In the genomic region with DNA sequence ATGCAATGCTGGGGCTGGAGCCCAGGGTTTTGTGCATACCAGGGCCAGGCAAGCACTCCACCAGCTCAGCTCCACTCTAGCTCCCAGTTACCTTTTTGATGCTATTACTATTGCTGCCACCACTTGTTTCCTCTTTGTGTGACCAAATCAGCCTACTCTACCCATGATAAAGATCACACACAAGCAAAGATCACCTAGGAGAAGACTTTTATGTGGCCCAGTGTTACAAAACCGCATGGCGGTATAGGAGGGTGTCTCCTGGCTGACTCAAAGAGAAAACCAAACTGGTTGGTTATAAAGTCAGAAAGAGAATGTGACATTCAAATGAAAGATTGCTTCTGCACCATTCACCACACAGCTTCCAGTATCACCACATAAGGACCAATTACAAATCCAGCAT, we compare ENCODE assay signal across 26 mouse cellular contexts. TPM values are rescaled to one million over a fixed set of nuclear protein-coding genes. Genes with fewer than 3 reads are reported as not detected.
DNase-seq lines count a peak whose midpoint lies in the region; ATAC-seq lines count a peak whose summit lies in the region.
"Had no signal": no experiment of that assay in that cellular context is flagged by ENCODE, and none has a peak within 500 bp of the region (broad histone marks: within the 10 kb centered on the region; RNA-seq: fewer than 3 reads in every experiment).

No protein-coding gene starts in this region.

- H3K4me1 ChIP-seq in forebrain, embryonic 12.5 days, result no peaks in the 10 kb centered on the region
- no peaks in the 10 kb centered on the region for H3K4me1 ChIP-seq in kidney, embryonic 15.5 days
- H3K4me1 ChIP-seq: embryonic facial prominence, embryonic 13.5 days; forebrain, embryonic 10.5 days; hindbrain, embryonic 10.5 days; hindbrain, embryonic 15.5 days had no signal

- H3K9ac ChIP-seq in forebrain, embryonic 12.5 days, result no peak overlapping the region
- no peak overlapping the region for H3K9ac ChIP-seq in kidney, embryonic 15.5 days
- H3K9ac ChIP-seq: embryonic facial prominence, embryonic 13.5 days; forebrain, postnatal 0 days; hindbrain, embryonic 15.5 days; liver, embryonic 14.5 days had no signal

- peak; percentile 36 for DNase-seq in thymus, postnatal 0 days (ENCODE audit: low spot score)
- no peak for DNase-seq in thymus, postnatal 10 days (ENCODE audit: low spot score in 2 of 2)
- DNase-seq in natural killer cell, adult 2 months (ENCODE audit: low spot score in 2 of 2), result peak; percentile 44 to 58
- no peak for DNase-seq in kidney, adult 18-20 months
- DNase-seq in left cerebral cortex, adult 11 months (ENCODE audit: low spot score), result no peak
- DNase-seq: cerebellum, adult 11-12 months; forebrain, postnatal 0 days; gastrocnemius, postnatal 10 days; heart, postnatal 14 days; kidney, postnatal 36 days; liver; lung, adult 2 months; lung, postnatal 10 days; midbrain, embryonic 14.5 days; right cerebral cortex, adult 18-20 months had no signal

- no peaks in the 10 kb centered on the region for H3K36me3 ChIP-seq in forebrain, embryonic 12.5 days (replicated peaks)
- no peaks in the 10 kb centered on the region for H3K36me3 ChIP-seq in kidney, embryonic 15.5 days
- H3K36me3 ChIP-seq: embryonic facial prominence, embryonic 13.5 days; forebrain, embryonic 10.5 days; hindbrain, embryonic 10.5 days; hindbrain, embryonic 15.5 days had no signal

- WGBS in forebrain, embryonic 12.5 days, result 92% methylated on average over 2 of the region's 2 CpGs
- 94% methylated on average over 2 of the region's 2 CpGs for WGBS in kidney, embryonic 15.5 days

- ATAC-seq in activated CD4-positive, CD25-positive, alpha-beta regulatory T cell, adult 4 months, result peak; percentile 97
- ATAC-seq in forebrain, embryonic 12.5 days (ENCODE audit: low FRiP score), result no peak
- no peak for ATAC-seq in kidney, embryonic 15.5 days (replicated peaks; ENCODE audit: low FRiP score)
- ATAC-seq: forebrain, postnatal 0 days; intestine, embryonic 16.5 days; Patski had no signal

- H3K9me3 ChIP-seq in forebrain, embryonic 12.5 days, result no peaks in the 10 kb centered on the region
- no peaks in the 10 kb centered on the region for H3K9me3 ChIP-seq in kidney, embryonic 15.5 days (replicated peaks)
- H3K9me3 ChIP-seq: embryonic facial prominence, embryonic 13.5 days; forebrain, embryonic 10.5 days; hindbrain, embryonic 10.5 days; hindbrain, embryonic 15.5 days had no signal

- no peak overlapping the region for H3K27ac ChIP-seq in forebrain, embryonic 12.5 days
- no peak overlapping the region for H3K27ac ChIP-seq in kidney, embryonic 15.5 days
- H3K27ac ChIP-seq: embryonic facial prominence, embryonic 13.5 days; forebrain, embryonic 10.5 days; hindbrain, embryonic 10.5 days; hindbrain, embryonic 15.5 days; liver, embryonic 14.5 days; macrophage had no signal

- no peaks in the 10 kb centered on the region for H3K27me3 ChIP-seq in forebrain, embryonic 12.5 days
- H3K27me3 ChIP-seq in kidney, embryonic 15.5 days, result no peaks in the 10 kb centered on the region
- H3K27me3 ChIP-seq: embryonic facial prominence, embryonic 13.5 days; hindbrain, embryonic 15.5 days; Patski had no signal

- no peak overlapping the region for H3K4me3 ChIP-seq in forebrain, embryonic 12.5 days (replicated peaks)
- H3K4me3 ChIP-seq in kidney, embryonic 15.5 days (replicated peaks), result no peak overlapping the region
- H3K4me3 ChIP-seq: embryonic facial prominence, embryonic 13.5 days; forebrain, embryonic 10.5 days; hindbrain, embryonic 10.5 days; hindbrain, embryonic 15.5 days had no signal

- no peak overlapping the region for H3K4me2 ChIP-seq in forebrain, embryonic 12.5 days
- H3K4me2 ChIP-seq in kidney, embryonic 15.5 days, result no peak overlapping the region
- H3K4me2 ChIP-seq: embryonic facial prominence, embryonic 13.5 days; hindbrain, embryonic 15.5 days had no signal

RNA-seq across cellular contexts. Expression of gene Ywhaq, which starts 33.9 kb away (rescaled TPM):
- 361 and 392 TPM in 2 replicates for polyA plus RNA-seq in thymus, postnatal 0 days (2015; fragmentation: Nextera tagmentation; extraction: Ambion mirVana)
- 100 to 1,000 TPM; 229 to 245 TPM for polyA plus RNA-seq in activated CD4-positive, CD25-positive, alpha-beta regulatory T cell, adult 4 months (2017; shearing (Covaris generic))
- polyA plus RNA-seq in forebrain, embryonic 12.5 days (2016; fragmentation: Nextera tagmentation; extraction: Ambion mirVana), result 1,153 and 1,229 TPM in 2 replicates
- 741 and 774 TPM in 2 replicates for polyA plus RNA-seq in kidney, embryonic 15.5 days (2015; fragmentation: Nextera tagmentation; extraction: Ambion mirVana)

Comparison
In these comparisons a context has a peak if more than half of its experiments do, and no peak if none do; other contexts are left out.
1. DNase-seq: peak in thymus, postnatal 0 days (single experiment) and natural killer cell, adult 2 months (2 of 2); none in thymus, postnatal 10 days (0 of 2), kidney, adult 18-20 months (single experiment) and left cerebral cortex, adult 11 months (single experiment).